ENCODE assay signal across 8 mouse cellular contexts in genomic region chr8:123514781-123515539, GRCm38 (mm10). TPM values are rescaled to one million over a fixed set of nuclear protein-coding genes. Genes with fewer than 3 reads are reported as not detected.
DNase-seq lines count a peak whose midpoint lies in the region; ATAC-seq and TF ChIP-seq lines count a peak whose summit lies in the region.

Gene Dbndd1, minus strand, starts transcription at chr8:123515463.

- no peaks in the 10 kb centered on the region for H3K36me3 ChIP-seq in intestine, embryonic 15.5 days
- H3K36me3 ChIP-seq in limb, embryonic 13.5 days: peaks cover 2% of the 10 kb centered on the region; the same call in 1 of the 2 replicates
- no peaks in the 10 kb centered on the region for H3K36me3 ChIP-seq in myocyte (ENCODE audit: control insufficient read depth, insufficient read depth)

- peak; percentile 49 for TF ChIP-seq POLR2A in myocyte (IDR thresholded peaks at IDR 0.05; ENCODE audit: insufficient read length, low read depth)

- peak; percentile 11 to 12 for DNase-seq in heart, adult 18-20 months
- no peak for DNase-seq in heart, postnatal 25 days (ENCODE audit: low spot score)
- DNase-seq in cerebellum, adult 18-20 months: peak; percentile 51 to 64
- DNase-seq in forelimb bud, embryonic 11.5 days (ENCODE audit: low read depth, low spot score): peak; percentile 56
- peak; percentile 31 for DNase-seq in testis, postnatal 14 days (ENCODE audit: low spot score)

- H3ac ChIP-seq in myocyte (ENCODE audit: control insufficient read depth, insufficient read length): peak within 1 kb of the TSS; percentile 6

- WGBS in intestine, embryonic 15.5 days: 1% methylated on average over 59 of the region's 63 CpGs
- under 1% methylated on average over 62 of the region's 63 CpGs for WGBS in limb, embryonic 13.5 days

- H3K4me1 ChIP-seq in intestine, embryonic 15.5 days (replicated peaks): peaks cover 20% of the 10 kb centered on the region
- peaks cover 29% of the 10 kb centered on the region for H3K4me1 ChIP-seq in limb, embryonic 13.5 days

- peak within 1 kb of the TSS; percentile 100 for H3K4me2 ChIP-seq in intestine, embryonic 15.5 days (replicated peaks)
- peak within 1 kb of the TSS; percentile 95 for H3K4me2 ChIP-seq in limb, embryonic 13.5 days (replicated peaks)
- peak within 1 kb of the TSS; percentile 84 for H3K4me2 ChIP-seq in myocyte (ENCODE audit: low read depth)

- no peaks in the 10 kb centered on the region for H3K9me3 ChIP-seq in intestine, embryonic 15.5 days
- H3K9me3 ChIP-seq in limb, embryonic 13.5 days: no peaks in the 10 kb centered on the region

- H3K9ac ChIP-seq in intestine, embryonic 15.5 days: peak within 1 kb of the TSS; percentile 54
- peak within 1 kb of the TSS; percentile 78 for H3K9ac ChIP-seq in limb, embryonic 13.5 days

- ATAC-seq in intestine, embryonic 15.5 days: peak; percentile 24; the same call in 1 of the 2 replicates
- peak; percentile 45; the same call in 1 of the 2 replicates for ATAC-seq in limb, embryonic 13.5 days (ENCODE audit: low FRiP score, low read depth)

- H3K79me2 ChIP-seq in myocyte (ENCODE audit: control insufficient read depth, insufficient read depth): peaks cover 7% of the 10 kb centered on the region

- peak within 1 kb of the TSS; percentile 66 for H3K4me3 ChIP-seq in intestine, embryonic 15.5 days (replicated peaks)
- H3K4me3 ChIP-seq in limb, embryonic 13.5 days: peak within 1 kb of the TSS; percentile 74
- peak within 1 kb of the TSS; percentile 36 for H3K4me3 ChIP-seq in myocyte

- H3K27ac ChIP-seq in intestine, embryonic 15.5 days: peak within 1 kb of the TSS; percentile 14; the same call in 1 of the 2 replicates
- no peak within 1 kb of the TSS; the same call in 1 of the 2 replicates for H3K27ac ChIP-seq in limb, embryonic 13.5 days

- peaks cover 44% of the 10 kb centered on the region for H3K27me3 ChIP-seq in intestine, embryonic 15.5 days (replicated peaks)
- H3K27me3 ChIP-seq in limb, embryonic 13.5 days: peaks cover 43% of the 10 kb centered on the region
- H3K27me3 ChIP-seq in myocyte (ENCODE audit: control insufficient read depth, insufficient read depth, insufficient read length): no peaks in the 10 kb centered on the region

- intact Hi-C loops in heart, postnatal 25 days (cut with DNase I): no loop called here

TF ChIP-seq in myocyte, 11 proteins besides CTCF, POLR2A, EP300 and RAD21:
- TF ChIP-seq TCF3 (IDR thresholded peaks at IDR 0.05; ENCODE audit: insufficient read length, low read depth) (peak; percentile 90), MAX (IDR thresholded peaks at IDR 0.05; ENCODE audit: low read depth) (no peak), REST (IDR thresholded peaks at IDR 0.05; ENCODE audit: insufficient read depth, insufficient read length) (no peak), USF1 (IDR thresholded peaks at IDR 0.05; ENCODE audit: low read depth) (no peak), CEBPB (IDR thresholded peaks at IDR 0.05; ENCODE audit: insufficient read depth, poor library complexity, severe bottlenecking) (no peak), MYOG (IDR thresholded peaks at IDR 0.05; ENCODE audit: control insufficient read depth in 1 of 3, insufficient read depth in 1 of 3, insufficient read length in 2 of 3, low read depth in 2 of 3) (peak in 2 of 3 experiments; percentile 95 to 96), POLR2AphosphoS2 (IDR thresholded peaks at IDR 0.05; ENCODE audit: insufficient read length, low read depth) (no peak), MYOD1 (IDR thresholded peaks at IDR 0.05; ENCODE audit: control insufficient read depth in 1 of 3, insufficient read length in 2 of 3, low read depth in 2 of 3) (peak in 2 of 3 experiments; percentile 93 to 97)

RNA-seq across cellular contexts. Expression of gene Dbndd1, which starts in this region (rescaled TPM):
- not detected for total RNA-seq in heart, adult 18-20 months (2021)
- total RNA-seq in heart, postnatal 25 days (2021): not detected
- polyA plus RNA-seq in intestine, embryonic 15.5 days (2015; fragmentation: Nextera tagmentation; extraction: Ambion mirVana): 2.6 and 2.7 TPM in 2 replicates
- polyA plus RNA-seq in limb, embryonic 13.5 days (2015; fragmentation: Nextera tagmentation; extraction: Ambion mirVana): 12.8 and 13.4 TPM in 2 replicates
- polyA plus RNA-seq in myocyte (2012; fragmentation: generic; extraction: Trizol): 14.2 TPM

Comparison
In these comparisons a context has a peak if more than half of its experiments do, and no peak if none do; other contexts are left out.
1. Peak in DNase-seq in heart, adult 18-20 months; RNA of the gene not detected or under 1 TPM.